Mouse (Mus musculus): ENCODE measurements around the gene Gla. TPM values are rescaled to one million over a fixed set of nuclear protein-coding genes. Genes with fewer than 3 reads are reported as not detected.

Gene Gla
- total and polyA plus RNA-seq, 3 experiments: 0.34 to 16.0 (median 10.7) TPM

DNA sequence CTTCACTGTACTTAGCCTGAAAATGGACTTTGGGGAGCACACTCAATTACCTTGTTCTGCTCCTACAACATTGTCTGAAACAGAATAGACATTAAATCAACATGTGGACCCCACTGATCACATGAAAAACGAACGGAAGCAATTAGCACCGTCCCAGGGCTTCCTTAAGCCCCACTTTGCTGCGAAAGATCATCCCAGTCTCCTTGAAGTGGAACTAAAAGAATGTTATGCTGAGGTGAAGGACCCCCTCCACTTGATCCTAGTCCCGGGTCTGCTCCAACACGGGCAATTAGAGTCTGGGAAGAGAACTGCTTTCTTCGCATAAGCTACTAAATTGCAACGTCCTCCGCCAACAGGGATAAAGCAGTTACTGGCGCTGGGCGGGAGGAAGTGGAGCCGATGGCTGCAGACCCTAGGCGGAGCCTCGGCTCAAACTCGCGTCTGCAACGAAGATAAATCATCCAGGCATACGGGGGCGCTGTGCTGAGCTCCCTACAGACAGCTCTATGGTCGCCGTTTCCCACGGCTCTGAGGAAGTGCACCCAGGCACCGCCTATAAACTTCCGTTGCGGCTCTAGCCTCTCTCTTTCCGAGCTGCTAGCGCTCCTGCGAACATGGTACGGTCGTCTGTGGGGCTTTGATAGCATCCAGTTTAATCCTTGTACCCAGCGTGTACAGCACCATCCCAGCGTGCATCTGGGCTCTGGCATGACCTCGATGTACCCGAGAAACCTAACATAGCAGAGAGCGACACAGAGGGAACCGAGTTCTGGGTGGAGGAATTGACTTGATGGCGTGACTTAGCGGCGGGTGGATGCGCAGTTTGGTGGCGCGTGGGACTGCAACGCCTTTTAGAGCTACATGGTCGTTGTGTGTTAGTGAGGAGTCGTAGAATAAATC is 15.6 kb downstream of the Gla start, which contains the start of gene Rpl36a:
Gene Rpl36a (plus strand): TSS at position 552 of the 900 bp plus-strand sequence.
- TF ChIP-seq CTCF (IDR thresholded peaks at IDR 0.05; ENCODE audit: low read depth, low read length) (no peak), POLR2AphosphoS5 (IDR thresholded peaks at IDR 0.05; ENCODE audit: insufficient replicate concordance, low read depth, low read length) (peak; percentile 86; the same call in 1 of the 2 replicates)

DNA sequence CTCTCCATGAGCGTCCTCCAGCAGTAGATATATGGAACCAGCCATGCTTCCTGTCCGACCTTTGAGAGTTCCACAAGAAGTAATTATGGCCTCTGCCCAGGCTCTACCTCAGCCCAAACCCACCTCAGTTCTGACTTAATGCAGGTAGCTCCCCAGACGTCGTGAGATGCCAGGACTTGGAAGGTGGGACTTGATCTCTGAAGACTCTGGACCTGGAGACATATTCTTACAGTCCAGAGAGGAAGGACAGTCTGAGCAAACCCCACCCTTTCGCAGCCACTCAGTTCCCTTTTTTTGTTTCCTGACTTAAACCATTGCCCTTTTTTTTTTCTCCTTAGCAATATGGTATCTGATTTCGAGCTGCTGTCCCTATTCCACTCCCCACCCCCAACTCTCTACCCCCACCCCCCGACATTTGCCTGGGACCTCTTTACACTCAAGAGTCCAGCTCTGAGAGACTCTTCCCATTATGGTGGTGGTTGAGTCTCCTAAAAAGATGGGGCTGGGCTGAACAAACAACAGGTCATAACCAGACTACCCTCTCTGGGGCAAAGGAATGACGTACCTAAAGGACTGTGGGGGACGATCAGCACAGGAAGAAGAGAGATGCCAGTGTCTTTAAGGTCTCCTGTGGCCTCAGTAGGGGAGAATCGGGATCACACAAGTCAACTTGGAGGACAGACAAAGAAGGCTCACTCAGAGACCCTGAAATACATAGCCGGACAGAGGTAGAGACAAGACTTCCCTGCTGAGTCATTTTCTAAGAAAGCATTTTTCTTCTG is 17.8 kb downstream of the Gla start, which contains the start of gene Btk:
Gene Btk (minus strand): TSS at position 683 of the 782 bp plus-strand sequence.
- no peak for DNase-seq (ENCODE audit: low spot score)
- TF ChIP-seq GATA2 (IDR thresholded peaks at IDR 0.05; ENCODE audit: borderline replicate concordance, low read depth, low read length) (no peak), POLR2AphosphoS5 (IDR thresholded peaks at IDR 0.05; ENCODE audit: insufficient replicate concordance, low read depth, low read length) (no peak), GATA1 (IDR thresholded peaks at IDR 0.05; ENCODE audit: borderline replicate concordance, low read length) (no peak), CTCF (IDR thresholded peaks at IDR 0.05; ENCODE audit: low read depth, low read length) (no peak), TAL1 (conservative IDR thresholded peaks at IDR 0.05; ENCODE audit: low read depth, low read length) (no peak)
- peak; percentile 22; the same call in 1 of the 2 replicates for ATAC-seq (ENCODE audit: extremely low read depth, insufficient number of reproducible peaks, low FRiP score, poor library complexity, severe bottlenecking)
- Histone ChIP-seq H3K9me3 (replicated peaks) (no peaks in the 10 kb centered on the region), H3K4me3 (ENCODE audit: low read depth, low read length) (peak within 1 kb of the TSS; percentile 73), H3K27me3 (ENCODE audit: insufficient read depth, low read length) (no peaks in the 10 kb centered on the region), H3K4me1 (ENCODE audit: insufficient read depth, low read depth, low read length) (peaks cover 45% of the 10 kb centered on the region), H3K36me3 (replicated peaks) (peaks cover 16% of the 10 kb centered on the region)

More for the DNA sequence above, 15.6 kb downstream of the Gla start, which contains the start of gene Rpl36a:
- DNase-seq (ENCODE audit: low spot score): peak; percentile 22
- Histone ChIP-seq H3K4me1 (ENCODE audit: insufficient read depth, low read depth, low read length) (peaks cover 44% of the 10 kb centered on the region), H3K4me3 (ENCODE audit: low read depth, low read length) (peak within 1 kb of the TSS; percentile 77), H3K9me3 (replicated peaks) (no peaks in the 10 kb centered on the region), H3K27me3 (ENCODE audit: insufficient read depth, low read length) (no peaks in the 10 kb centered on the region), H3K36me3 (replicated peaks) (peaks cover 20% of the 10 kb centered on the region)
- ATAC-seq (ENCODE audit: extremely low read depth, insufficient number of reproducible peaks, low FRiP score, poor library complexity, severe bottlenecking): peak; percentile 74

DNA sequence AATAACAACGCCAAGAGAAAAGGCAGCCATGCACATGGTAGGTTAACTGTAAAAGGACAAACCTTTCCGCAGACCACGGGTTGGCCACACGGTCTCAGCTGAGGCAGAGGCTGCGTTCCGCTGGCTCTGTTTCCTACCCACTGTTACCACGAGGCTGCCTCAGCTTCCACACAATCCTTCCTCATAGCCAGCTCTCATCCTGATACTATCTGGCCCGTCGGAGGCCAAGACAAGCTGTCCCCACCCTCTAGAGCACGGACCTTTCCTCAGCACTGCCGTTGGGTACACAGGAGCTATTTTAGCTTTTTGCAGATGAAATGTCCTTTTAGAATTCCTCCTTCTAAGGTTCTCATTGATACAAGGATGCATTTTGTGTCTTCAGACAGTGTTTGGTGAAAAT is 18.7 kb downstream of the Gla start:
- no peaks in the 10 kb centered on the region for H3K27me3 ChIP-seq (ENCODE audit: insufficient read depth, low read length)
- H3K4me3 ChIP-seq (ENCODE audit: low read depth, low read length): peak overlapping the region; percentile 73
- H3K9me3 ChIP-seq (replicated peaks): no peaks in the 10 kb centered on the region
- ATAC-seq (ENCODE audit: extremely low read depth, insufficient number of reproducible peaks, low FRiP score, poor library complexity, severe bottlenecking): no peak
- H3K4me1 ChIP-seq (ENCODE audit: insufficient read depth, low read depth, low read length): peaks cover 45% of the 10 kb centered on the region
- H3K36me3 ChIP-seq (replicated peaks): peaks cover 16% of the 10 kb centered on the region
- TF ChIP-seq GATA1 (IDR thresholded peaks at IDR 0.05; ENCODE audit: borderline replicate concordance, low read length): no peak
- TF ChIP-seq GATA2 (IDR thresholded peaks at IDR 0.05; ENCODE audit: borderline replicate concordance, low read depth, low read length): no peak
- no peak for TF ChIP-seq CTCF (IDR thresholded peaks at IDR 0.05; ENCODE audit: low read depth, low read length)
- no peak for DNase-seq (ENCODE audit: low spot score)

GRCm38 (mm10) chrX:134580528-134581305 is 20.2 kb downstream of the Gla start:
- no peak for TF ChIP-seq GATA1 (IDR thresholded peaks at IDR 0.05; ENCODE audit: borderline replicate concordance, low read length)
- TF ChIP-seq CTCF (IDR thresholded peaks at IDR 0.05; ENCODE audit: low read depth, low read length): no peak
- TF ChIP-seq TAL1 (conservative IDR thresholded peaks at IDR 0.05; ENCODE audit: low read depth, low read length): no peak
- TF ChIP-seq POLR2AphosphoS5 (IDR thresholded peaks at IDR 0.05; ENCODE audit: insufficient replicate concordance, low read depth, low read length): no peak
- no peak for TF ChIP-seq GATA2 (IDR thresholded peaks at IDR 0.05; ENCODE audit: borderline replicate concordance, low read depth, low read length)
- H3K4me3 ChIP-seq (ENCODE audit: low read depth, low read length): no peak overlapping the region; the same call in 1 of the 2 replicates
- no peak for DNase-seq (ENCODE audit: low spot score)
- no peak for ATAC-seq (ENCODE audit: extremely low read depth, insufficient number of reproducible peaks, low FRiP score, poor library complexity, severe bottlenecking)
- peaks cover 14% of the 10 kb centered on the region for H3K36me3 ChIP-seq (replicated peaks)
- no peaks in the 10 kb centered on the region for H3K27me3 ChIP-seq (ENCODE audit: insufficient read depth, low read length)
- H3K4me1 ChIP-seq (ENCODE audit: insufficient read depth, low read depth, low read length): peaks cover 47% of the 10 kb centered on the region
- H3K9me3 ChIP-seq (replicated peaks): no peaks in the 10 kb centered on the region

DNA sequence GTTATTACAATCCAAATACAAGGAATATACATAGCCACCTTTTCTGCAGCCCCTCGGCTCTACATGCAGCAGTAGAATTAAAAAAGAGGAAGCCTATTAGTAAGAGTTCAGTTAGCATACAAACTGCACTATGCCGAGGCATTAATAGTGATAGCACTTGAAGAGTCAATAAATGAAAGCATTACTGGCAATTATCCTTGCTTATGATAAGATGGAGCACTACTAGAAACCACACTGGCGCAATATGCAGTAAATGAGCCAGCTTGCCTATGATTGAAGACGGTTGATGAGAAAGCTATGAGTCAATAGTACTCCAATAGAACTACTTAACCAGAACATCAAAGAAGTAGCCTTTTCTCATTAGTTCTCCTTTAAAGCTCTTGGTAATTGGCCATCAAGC is 23.0 kb downstream of the Gla start:
- no peak for ATAC-seq (ENCODE audit: extremely low read depth, insufficient number of reproducible peaks, low FRiP score, poor library complexity, severe bottlenecking)
- Histone ChIP-seq H3K27me3 (ENCODE audit: insufficient read depth, low read length) (no peaks in the 10 kb centered on the region), H3K36me3 (replicated peaks) (peaks cover 31% of the 10 kb centered on the region), H3K4me3 (ENCODE audit: low read depth, low read length) (no peak overlapping the region), H3K4me1 (ENCODE audit: insufficient read depth, low read depth, low read length) (peaks cover 34% of the 10 kb centered on the region), H3K9me3 (replicated peaks) (no peaks in the 10 kb centered on the region)
- DNase-seq (ENCODE audit: low spot score): no peak
- TF ChIP-seq POLR2AphosphoS5 (IDR thresholded peaks at IDR 0.05; ENCODE audit: insufficient replicate concordance, low read depth, low read length) (no peak), GATA2 (IDR thresholded peaks at IDR 0.05; ENCODE audit: borderline replicate concordance, low read depth, low read length) (no peak), TAL1 (conservative IDR thresholded peaks at IDR 0.05; ENCODE audit: low read depth, low read length) (no peak), CTCF (IDR thresholded peaks at IDR 0.05; ENCODE audit: low read depth, low read length) (no peak), GATA1 (IDR thresholded peaks at IDR 0.05; ENCODE audit: borderline replicate concordance, low read length) (no peak)

Measured in G1E (cell line).